Comparison of ENCODE assay signal across 8 mouse cellular contexts in the genomic region with DNA sequence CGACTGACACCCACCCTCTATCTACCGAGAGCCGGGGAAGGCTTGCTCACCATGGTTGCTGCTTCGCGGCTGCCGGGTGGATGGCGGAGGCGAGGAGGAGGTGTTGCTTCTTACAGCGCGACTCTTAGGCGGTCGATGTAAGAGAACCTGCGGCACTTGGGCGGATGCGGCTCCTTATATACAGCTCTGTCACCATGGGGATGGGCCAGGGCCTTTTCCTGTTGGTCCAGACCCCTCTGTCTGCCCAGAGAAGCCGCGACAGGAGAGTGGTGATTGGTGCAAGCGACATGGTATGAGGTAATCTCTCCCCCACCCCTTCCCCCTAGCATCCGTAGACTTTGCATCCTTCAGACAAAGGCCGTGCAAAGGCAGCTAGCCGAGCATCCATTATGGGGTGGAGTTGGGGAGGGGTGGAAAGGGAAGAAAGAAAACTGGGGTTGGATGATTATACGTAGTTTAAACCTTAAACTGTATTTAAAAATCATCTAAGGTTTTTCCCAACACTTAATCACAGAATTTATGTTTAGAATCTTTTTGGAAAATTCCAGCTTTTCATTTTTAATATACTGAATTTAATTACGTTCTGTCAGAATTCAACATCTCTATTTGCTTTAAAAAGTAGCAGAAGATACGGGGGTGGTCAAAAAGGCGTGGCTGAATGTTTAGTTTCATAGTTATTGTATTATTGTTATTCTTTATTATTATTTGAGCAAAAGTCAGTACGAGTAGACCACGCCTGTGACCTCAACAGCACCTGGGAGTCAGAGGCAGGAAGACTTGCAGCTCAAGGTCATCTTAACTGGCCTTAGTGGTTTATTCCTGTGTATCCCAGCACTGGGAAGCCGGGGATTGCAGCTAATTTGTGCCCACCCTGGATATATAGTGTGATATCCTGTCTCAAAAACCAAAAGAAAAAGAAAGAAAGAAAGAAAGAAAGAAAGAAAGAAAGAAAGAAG. TPM values are rescaled to one million over a fixed set of nuclear protein-coding genes. Genes with fewer than 3 reads are reported as not detected.
A peak's percentile ranks its signal among the peaks of the same experiment; 100 is the strongest.
DNase-seq lines count a peak whose midpoint lies in the region; ATAC-seq and TF ChIP-seq lines count a peak whose summit lies in the region.

TSS of gene Gm49450 (minus strand) at position 151 of the 956 bp plus-strand sequence.
TSS of gene Tuba1a (minus strand) at position 303 of the 956 bp plus-strand sequence.

- peak within 1 kb of the TSS; percentile 99 for H3K27ac ChIP-seq in heart, embryonic 12.5 days (ENCODE audit: poor library complexity, severe bottlenecking)
- H3K27ac ChIP-seq in kidney, embryonic 16.5 days (ENCODE audit: low read length) = peak within 1 kb of the TSS; percentile 97
- H3K27ac ChIP-seq in liver, adult 2 months (replicated peaks; ENCODE audit: insufficient read depth, low read depth, low read length) = peak within 1 kb of the TSS; percentile 51

- peak within 1 kb of the TSS; percentile 90 for H3K4me2 ChIP-seq in heart, embryonic 12.5 days
- H3K4me2 ChIP-seq in kidney, embryonic 16.5 days (replicated peaks; ENCODE audit: low read depth, low read length) = peak within 1 kb of the TSS; percentile 67

- peak; percentile 77 for ATAC-seq in erythroid progenitor cell, adult 5-6 weeks (replicated peaks; ENCODE audit: low FRiP score, poor library complexity, severe bottlenecking)
- peak; percentile 97 for ATAC-seq in heart, embryonic 12.5 days (ENCODE audit: insufficient number of reproducible peaks, low FRiP score)
- ATAC-seq in kidney, embryonic 16.5 days (ENCODE audit: low FRiP score, low TSS enrichment) = peak; percentile 99
- peak; percentile 91 for ATAC-seq in monocyte, adult 5-6 weeks (replicated peaks; ENCODE audit: insufficient number of reproducible peaks, low FRiP score, low TSS enrichment, poor library complexity, severe bottlenecking)

- peak; percentile 62 for TF ChIP-seq POLR2A in liver, adult 2 months (IDR thresholded peaks at IDR 0.05; ENCODE audit: extremely low read depth, insufficient read depth, low read length)

- no peaks in the 10 kb centered on the region for H3K9me3 ChIP-seq in heart, embryonic 12.5 days (replicated peaks)
- H3K9me3 ChIP-seq in kidney, embryonic 16.5 days (ENCODE audit: low read length) = no peaks in the 10 kb centered on the region

- peaks cover 18% of the 10 kb centered on the region for H3K4me1 ChIP-seq in heart, embryonic 12.5 days (replicated peaks)
- H3K4me1 ChIP-seq in kidney, embryonic 16.5 days (ENCODE audit: insufficient read depth, low read length) = peaks cover 15% of the 10 kb centered on the region
- H3K4me1 ChIP-seq in liver, adult 2 months (ENCODE audit: control insufficient read depth, insufficient read depth, low read length) = no peaks in the 10 kb centered on the region; the same call in 1 of the 2 replicates

- peak; percentile 96 for DNase-seq in CD4-positive, CD25-positive, alpha-beta regulatory T cell, adult 2 months (ENCODE audit: low read depth, low spot score)
- peak; percentile 99 for DNase-seq in brain, embryonic 18.5 days (ENCODE audit: low read depth, low spot score)
- peak; percentile 30 for DNase-seq in liver, adult 2 months (ENCODE audit: extremely low read depth, low read depth, low spot score)
- peak; percentile 97 for DNase-seq in splenic B cell, adult 2 months (ENCODE audit: low read depth, low spot score)

- H3K36me3 ChIP-seq in heart, embryonic 12.5 days = peaks cover 14% of the 10 kb centered on the region
- H3K36me3 ChIP-seq in kidney, embryonic 16.5 days (ENCODE audit: insufficient read depth, low read length) = peaks cover 3% of the 10 kb centered on the region; the same call in 1 of the 2 replicates
- H3K36me3 ChIP-seq in liver, adult 2 months (ENCODE audit: control insufficient read depth, insufficient read depth, low read length) = no peaks in the 10 kb centered on the region
- H3K36me3 ChIP-seq in splenic B cell, adult 2 months (ENCODE audit: control insufficient read depth, insufficient read depth, low read length, poor library complexity, severe bottlenecking) = no peaks in the 10 kb centered on the region

- peak within 1 kb of the TSS; percentile 99 for H3K4me3 ChIP-seq in heart, embryonic 12.5 days
- peak within 1 kb of the TSS; percentile 64 for H3K4me3 ChIP-seq in kidney, embryonic 16.5 days (ENCODE audit: low read length)
- peak within 1 kb of the TSS; percentile 62 for H3K4me3 ChIP-seq in liver, adult 2 months (ENCODE audit: insufficient read depth, low read depth, low read length)

- H3K9ac ChIP-seq in heart, embryonic 12.5 days = peak within 1 kb of the TSS; percentile 98
- H3K9ac ChIP-seq in kidney, embryonic 16.5 days (replicated peaks; ENCODE audit: low read length) = peak within 1 kb of the TSS; percentile 84
- H3K9ac ChIP-seq in liver, adult 2 months (ENCODE audit: low read depth, low read length) = peak within 1 kb of the TSS; percentile 60

- 7% methylated on average over 28 of the region's 28 CpGs for WGBS in heart, embryonic 12.5 days
- WGBS in kidney, embryonic 16.5 days = 5% methylated on average over 28 of the region's 28 CpGs
- 12% methylated on average over 28 of the region's 28 CpGs for WGBS in liver, adult 2 months

- TF ChIP-seq CTCF in liver, adult 2 months (IDR thresholded peaks at IDR 0.05; ENCODE audit: low read depth, low read length) = no peak

- H3K79me2 ChIP-seq in liver, adult 2 months (ENCODE audit: control insufficient read depth, insufficient read depth, low read length) = no peaks in the 10 kb centered on the region

- no peaks in the 10 kb centered on the region for H3K27me3 ChIP-seq in heart, embryonic 12.5 days (replicated peaks)
- H3K27me3 ChIP-seq in kidney, embryonic 16.5 days (ENCODE audit: insufficient read depth, low read length) = no peaks in the 10 kb centered on the region
- H3K27me3 ChIP-seq in liver, adult 2 months (ENCODE audit: control insufficient read depth, insufficient read depth, low read length) = no peaks in the 10 kb centered on the region; the same call in 1 of the 2 replicates
- H3K27me3 ChIP-seq in splenic B cell, adult 2 months (ENCODE audit: control insufficient read depth, insufficient read depth, low read length, poor library complexity, severe bottlenecking) = no peaks in the 10 kb centered on the region

RNA-seq across cellular contexts. Expression of gene Gm49450, which starts in this region (rescaled TPM):
- not detected in 2 replicates for total RNA-seq in erythroid progenitor cell, adult 5-6 weeks (2015; ENCODE audit: low replicate concordance)
- not detected in 2 replicates for total RNA-seq in erythroid progenitor cell, adult 5-6 weeks (2017; ENCODE audit: low replicate concordance)
- not detected in 2 replicates for polyA plus RNA-seq in heart, embryonic 12.5 days (2016; fragmentation: Nextera tagmentation; extraction: Ambion mirVana)
- polyA plus RNA-seq in kidney, embryonic 16.5 days (2015; fragmentation: Nextera tagmentation; extraction: Ambion mirVana) = not detected in 2 replicates
- not detected in 2 replicates for total RNA-seq in liver, adult 2 months (2014; rRNA removed)
- polyA plus RNA-seq in liver, adult 2 months (2012; rRNA removed) = 2.9 and 3.1 TPM in 2 replicates
- total RNA-seq in monocyte, adult 5-6 weeks (2017) = 12.2 to 56.4 TPM in 2 of 3 replicates, not detected in the other

RNA-seq across cellular contexts. Expression of gene Tuba1a, which starts in this region (rescaled TPM):
- total RNA-seq in erythroid progenitor cell, adult 5-6 weeks (2015; ENCODE audit: low replicate concordance) = 6.5 and 38.1 TPM in 2 replicates
- total RNA-seq in erythroid progenitor cell, adult 5-6 weeks (2017; ENCODE audit: low replicate concordance) = 5.9 and 9.6 TPM in 2 replicates
- 1,110 and 1,118 TPM in 2 replicates for polyA plus RNA-seq in heart, embryonic 12.5 days (2016; fragmentation: Nextera tagmentation; extraction: Ambion mirVana)
- polyA plus RNA-seq in kidney, embryonic 16.5 days (2015; fragmentation: Nextera tagmentation; extraction: Ambion mirVana) = 925 and 946 TPM in 2 replicates
- 8.4 and 12.9 TPM in 2 replicates for total RNA-seq in liver, adult 2 months (2014; rRNA removed)
- 10.7 and 13.7 TPM in 2 replicates for polyA plus RNA-seq in liver, adult 2 months (2012; rRNA removed)
- 79.8 to 96.7 TPM (median 88.2 TPM) in 3 replicates for total RNA-seq in monocyte, adult 5-6 weeks (2017)

Comparison
In these comparisons a context has a peak if more than half of its experiments do, and no peak if none do; other contexts are left out.
1. Peak in every context shown above with its lines: DNase-seq, ATAC-seq, H3K4me3 ChIP-seq and H3K27ac ChIP-seq.
2. RNA of gene Tuba1a (polyA plus RNA-seq): 1,110 to 1,118 TPM in heart, embryonic 12.5 days and 925 to 946 TPM in kidney, embryonic 16.5 days; 10.7 to 13.7 TPM in liver, adult 2 months; every median in the first group is over 10 times any median in the second.
3. DNase-seq: peak in every context shown above with its lines; median percentile 99 in brain, embryonic 18.5 days; 97 in splenic B cell, adult 2 months; 96 in CD4-positive, CD25-positive, alpha-beta regulatory T cell, adult 2 months; 30 in liver, adult 2 months.